Mouse (Mus musculus) T-cell, adult 2 months (primary cell): ENCODE measurements around the gene Slc9a3r1.
A peak's percentile ranks its signal among the peaks of the same experiment; 100 is the strongest.

Experiments used
- DNase-seq: peaks from one replicate; pipeline ENCODE4 v3.0.0; 2022; ENCODE audit warnings: low spot score

Gene Slc9a3r1

GRCm38 (mm10) chr11:115225301-115225700, 62.2 kb downstream of the Slc9a3r1 start:
- no peak for DNase-seq

- peak; percentile 59 for DNase-seq
Observed at GRCm38 (mm10) chr11:115226811-115227491, 63.8 kb downstream of the Slc9a3r1 start.

GRCm38 (mm10) chr11:115227640-115228039, 64.5 kb downstream of the Slc9a3r1 start:
- no peak for DNase-seq

- no peak for DNase-seq
Observed at GRCm38 (mm10) chr11:115228430-115228829, 65.3 kb downstream of the Slc9a3r1 start.

GRCm38 (mm10) chr11:115229021-115229930, 66.1 kb downstream of the Slc9a3r1 start:
- no peak for DNase-seq
